Mouse (Mus musculus): Measurements from ENCODE around the gene Il5.

- no peak for TF ChIP-seq CTCF (conservative IDR thresholded peaks at IDR 0.05; ENCODE audit: low read length)
- no peak for TF ChIP-seq NANOG (IDR thresholded peaks at IDR 0.05; ENCODE audit: borderline replicate concordance, low read length)
Measured at GRCm38 (mm10) chr11:53771001-53771744, 50.6 kb downstream of the Il5 start.
